Mouse (Mus musculus) small intestine, adult 10 weeks (tissue): ENCODE measurements around the gene Klk4. TPM values are rescaled to one million over a fixed set of nuclear protein-coding genes. Genes with fewer than 3 reads are reported as not detected.

Experiments used
- polyA plus RNA-seq: library from polyadenylated mRNA; stranded (reverse); fragments of 350-450 nt; fragmentation: Illumina TruSeq; extraction: RNeasy Lipid Tissue Mini Kit (QIAGEN cat#74804); gene quantifications from one replicate; pipeline ENCODE4 v1.2.3, GENCODE M21; 2014; ENCODE audit warnings: low replicate concordance

The Klk4 gene
- not detected for polyA plus RNA-seq

GRCm38 (mm10) chr7:43880912-43881311 lies at the start of gene Klk4:
TSS of gene Klk4 (plus strand) at chr7:43881160.

DNA sequence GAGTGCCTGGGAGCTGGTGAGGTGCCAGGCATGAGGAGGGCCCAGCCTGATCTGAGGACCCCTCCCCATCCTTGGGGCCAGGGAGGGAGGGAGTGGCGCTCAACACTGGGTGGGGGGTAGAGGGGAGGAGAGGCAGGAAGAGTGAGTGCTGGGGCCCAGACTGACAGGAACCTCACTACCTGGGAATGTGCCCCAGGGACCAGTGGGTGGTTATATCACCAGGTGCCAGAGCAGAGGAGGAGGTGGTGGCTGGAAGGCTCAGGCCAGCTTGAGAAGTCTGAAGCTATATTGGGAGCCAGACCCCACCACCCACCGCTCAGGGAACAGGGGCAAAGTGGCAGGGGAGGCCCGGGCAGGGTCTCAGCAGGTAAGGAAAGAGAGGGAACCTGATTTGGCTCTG lies 39.3 kb upstream of the Klk4 start, which contains the start of gene Klk5:
Gene Klk5 (plus strand): TSS at position 271 of the 400 bp plus-strand sequence.

DNA sequence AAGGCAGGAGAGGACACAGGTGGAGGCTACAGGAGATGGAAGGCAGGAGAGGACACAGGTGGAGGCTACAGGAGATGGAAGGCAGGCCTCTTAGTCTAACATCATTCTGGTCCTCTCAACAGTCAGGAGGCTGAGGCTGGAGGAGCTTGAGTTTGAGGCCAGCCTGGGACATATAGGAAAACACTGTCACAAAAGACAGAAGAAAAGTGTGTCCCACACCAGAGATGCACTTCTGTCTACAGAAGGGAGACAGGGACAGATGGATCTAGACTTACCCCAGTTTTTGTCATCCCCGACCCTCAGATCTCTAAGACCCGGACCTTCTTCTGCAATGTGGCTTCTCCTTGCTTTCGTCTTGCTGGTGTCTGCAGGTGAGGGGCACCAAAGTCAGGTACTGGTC lies 52.5 kb downstream of the Klk4 start, which contains the start of gene Klk15:
Gene Klk15 (plus strand): TSS at position 301 of the 400 bp plus-strand sequence.

Other genes starting within 250 kb of the Klk4 start
- gene Ceacam18, start 246.5 kb upstream of the Klk4 start, polyA plus RNA-seq: 22.1 TPM
- gene Siglece, start 221.0 kb upstream of the Klk4 start, polyA plus RNA-seq: 0.82 TPM
- gene Ctu1, start 209.1 kb upstream of the Klk4 start, polyA plus RNA-seq: 0.85 TPM
- not detected for gene Klk14, start 190.7 kb upstream of the Klk4 start, polyA plus RNA-seq
- gene Klk13, start 168.6 kb upstream of the Klk4 start, polyA plus RNA-seq: not detected
- not detected for gene Klk12, start 112.3 kb upstream of the Klk4 start, polyA plus RNA-seq
- gene Klk11, start 106.6 kb upstream of the Klk4 start, polyA plus RNA-seq: not detected
- not detected for gene Klk10, start 100.1 kb upstream of the Klk4 start, polyA plus RNA-seq
- gene Klk9, start 89.3 kb upstream of the Klk4 start, polyA plus RNA-seq: not detected
- gene Klk8, start 83.6 kb upstream of the Klk4 start, polyA plus RNA-seq: not detected
- gene Klk7, start 69.9 kb upstream of the Klk4 start, polyA plus RNA-seq: not detected
- not detected for gene Klk6, start 56.7 kb upstream of the Klk4 start, polyA plus RNA-seq
- not detected for gene Klk5, start 39.2 kb upstream of the Klk4 start, polyA plus RNA-seq
- not detected for gene Klk15, start 52.6 kb downstream of the Klk4 start, polyA plus RNA-seq
- not detected for gene Klk1b8, start 69.5 kb downstream of the Klk4 start, polyA plus RNA-seq
- gene Klk1b1, start 85.6 kb downstream of the Klk4 start, polyA plus RNA-seq: not detected
- not detected for gene Klk1b9, start 94.9 kb downstream of the Klk4 start, polyA plus RNA-seq
- not detected for gene Klk1b11, start 114.7 kb downstream of the Klk4 start, polyA plus RNA-seq
- not detected for gene Klk1b26, start 131.0 kb downstream of the Klk4 start, polyA plus RNA-seq
- not detected for gene Klk1b27, start 171.1 kb downstream of the Klk4 start, polyA plus RNA-seq
- gene Klk1b21, start 221.2 kb downstream of the Klk4 start, polyA plus RNA-seq: not detected
- not detected for gene Klk1b22, start 231.5 kb downstream of the Klk4 start, polyA plus RNA-seq